Mouse (Mus musculus): ENCODE data around the gene Trim63. TPM values are rescaled to one million over a fixed set of nuclear protein-coding genes. Genes with fewer than 3 reads are reported as not detected.
"Not testable (repeated sequence)": the region's sequence is repeated elsewhere in the genome, so short reads cannot be mapped to it uniquely, and the experiment has no call there.

Trim63 gene
- polyA plus RNA-seq, 1 experiment = 0.07 TPM

GRCm38 (mm10) chr4:134293692-134294163, 21.2 kb upstream of the Trim63 start:
- no peak overlapping the region for H3K27ac ChIP-seq (ENCODE audit: insufficient read depth, low read length)
- 39% methylated on average over 9 of the region's 9 CpGs for WGBS
- no peaks in the 10 kb centered on the region for H3K4me1 ChIP-seq (ENCODE audit: control insufficient read depth, insufficient read depth, low read length)
- TF ChIP-seq CTCF (IDR thresholded peaks at IDR 0.05; ENCODE audit: borderline replicate concordance, insufficient read depth, low read depth, low read length) = no peak
- no peak for DNase-seq
- H3K4me3 ChIP-seq (replicated peaks; ENCODE audit: insufficient read depth, low read depth, low read length) = no peak overlapping the region
- H3K27me3 ChIP-seq (ENCODE audit: control insufficient read depth, insufficient read depth, low read length) = no peaks in the 10 kb centered on the region

- H3K27ac ChIP-seq (ENCODE audit: insufficient read depth, low read length); H3K4me1 ChIP-seq (ENCODE audit: control insufficient read depth, insufficient read depth, low read length); DNase-seq; H3K4me3 ChIP-seq (replicated peaks; ENCODE audit: insufficient read depth, low read depth, low read length); H3K27me3 ChIP-seq (ENCODE audit: control insufficient read depth, insufficient read depth, low read length): not testable (repeated sequence)
- 88% methylated on average over 4 of the region's 4 CpGs for WGBS
These were observed 18.8 kb upstream of the Trim63 start for GRCm38 (mm10) chr4:134296096-134296495.

- H3K4me3 ChIP-seq (replicated peaks; ENCODE audit: insufficient read depth, low read depth, low read length) = no peak overlapping the region
- no peaks in the 10 kb centered on the region for H3K4me1 ChIP-seq (ENCODE audit: control insufficient read depth, insufficient read depth, low read length)
- H3K27me3 ChIP-seq (ENCODE audit: control insufficient read depth, insufficient read depth, low read length) = no peaks in the 10 kb centered on the region
- 93% methylated on average over 4 of the region's 4 CpGs for WGBS
- TF ChIP-seq POLR2A (IDR thresholded peaks at IDR 0.05; ENCODE audit: borderline replicate concordance, insufficient read depth, low read length) (no peak), CTCF (IDR thresholded peaks at IDR 0.05; ENCODE audit: borderline replicate concordance, insufficient read depth, low read depth, low read length) (no peak)
- DNase-seq = no peak
- H3K27ac ChIP-seq (ENCODE audit: insufficient read depth, low read length) = no peak overlapping the region
These were observed 18.4 kb upstream of the Trim63 start for GRCm38 (mm10) chr4:134296523-134296922.

- Histone ChIP-seq H3K4me1 (ENCODE audit: control insufficient read depth, insufficient read depth, low read length) (no peaks in the 10 kb centered on the region), H3K27ac (ENCODE audit: insufficient read depth, low read length) (no peak overlapping the region), H3K4me3 (replicated peaks; ENCODE audit: insufficient read depth, low read depth, low read length) (no peak overlapping the region), H3K27me3 (ENCODE audit: control insufficient read depth, insufficient read depth, low read length) (no peaks in the 10 kb centered on the region)
- DNase-seq = no peak
- TF ChIP-seq POLR2A (IDR thresholded peaks at IDR 0.05; ENCODE audit: borderline replicate concordance, insufficient read depth, low read length) (no peak), CTCF (IDR thresholded peaks at IDR 0.05; ENCODE audit: borderline replicate concordance, insufficient read depth, low read depth, low read length) (no peak)
- 96% methylated on average over 8 of the region's 8 CpGs for WGBS
These were observed 17.6 kb upstream of the Trim63 start for GRCm38 (mm10) chr4:134297369-134297768.

GRCm38 (mm10) chr4:134298626-134299497, 16.1 kb upstream of the Trim63 start:
- H3K4me3 ChIP-seq (replicated peaks; ENCODE audit: insufficient read depth, low read depth, low read length) = no peak overlapping the region
- 70% methylated on average over 19 of the region's 19 CpGs for WGBS

GRCm38 (mm10) chr4:134299498-134299810, 15.5 kb upstream of the Trim63 start:
- 50% methylated on average over 4 of the region's 4 CpGs for WGBS
- no peak for DNase-seq
- Histone ChIP-seq H3K27ac (ENCODE audit: insufficient read depth, low read length) (no peak overlapping the region), H3K27me3 (ENCODE audit: control insufficient read depth, insufficient read depth, low read length) (no peaks in the 10 kb centered on the region), H3K4me3 (replicated peaks; ENCODE audit: insufficient read depth, low read depth, low read length) (no peak overlapping the region), H3K4me1 (ENCODE audit: control insufficient read depth, insufficient read depth, low read length) (no peaks in the 10 kb centered on the region)
- TF ChIP-seq CTCF (IDR thresholded peaks at IDR 0.05; ENCODE audit: borderline replicate concordance, insufficient read depth, low read depth, low read length) (no peak), POLR2A (IDR thresholded peaks at IDR 0.05; ENCODE audit: borderline replicate concordance, insufficient read depth, low read length) (no peak)

More at GRCm38 (mm10) chr4:134298626-134299497, 16.1 kb upstream of the Trim63 start:
- no peaks in the 10 kb centered on the region for H3K27me3 ChIP-seq (ENCODE audit: control insufficient read depth, insufficient read depth, low read length)
- no peaks in the 10 kb centered on the region for H3K4me1 ChIP-seq (ENCODE audit: control insufficient read depth, insufficient read depth, low read length)
- DNase-seq = no peak
- no peak for TF ChIP-seq CTCF (IDR thresholded peaks at IDR 0.05; ENCODE audit: borderline replicate concordance, insufficient read depth, low read depth, low read length)
- no peak for TF ChIP-seq POLR2A (IDR thresholded peaks at IDR 0.05; ENCODE audit: borderline replicate concordance, insufficient read depth, low read length)
- no peak overlapping the region for H3K27ac ChIP-seq (ENCODE audit: insufficient read depth, low read length)

- TF ChIP-seq POLR2A (IDR thresholded peaks at IDR 0.05; ENCODE audit: borderline replicate concordance, insufficient read depth, low read length) = no peak
- TF ChIP-seq CTCF (IDR thresholded peaks at IDR 0.05; ENCODE audit: borderline replicate concordance, insufficient read depth, low read depth, low read length) = no peak
- Histone ChIP-seq H3K27ac (ENCODE audit: insufficient read depth, low read length) (no peak overlapping the region), H3K4me3 (replicated peaks; ENCODE audit: insufficient read depth, low read depth, low read length) (no peak overlapping the region), H3K27me3 (ENCODE audit: control insufficient read depth, insufficient read depth, low read length) (no peaks in the 10 kb centered on the region), H3K4me1 (ENCODE audit: control insufficient read depth, insufficient read depth, low read length) (no peaks in the 10 kb centered on the region)
- WGBS = 81% methylated on average over 9 of the region's 9 CpGs
- no peak for DNase-seq
These were observed 14.6 kb upstream of the Trim63 start for GRCm38 (mm10) chr4:134300316-134300715.

GRCm38 (mm10) chr4:134302084-134302483, 12.8 kb upstream of the Trim63 start:
- H3K4me1 ChIP-seq (ENCODE audit: control insufficient read depth, insufficient read depth, low read length) = no peaks in the 10 kb centered on the region
- no peak overlapping the region for H3K4me3 ChIP-seq (replicated peaks; ENCODE audit: insufficient read depth, low read depth, low read length)
- no peaks in the 10 kb centered on the region for H3K27me3 ChIP-seq (ENCODE audit: control insufficient read depth, insufficient read depth, low read length)
- no peak for DNase-seq
- WGBS = 65% methylated on average over 5 of the region's 5 CpGs
- no peak overlapping the region for H3K27ac ChIP-seq (ENCODE audit: insufficient read depth, low read length)
- no peak for TF ChIP-seq CTCF (IDR thresholded peaks at IDR 0.05; ENCODE audit: borderline replicate concordance, insufficient read depth, low read depth, low read length)
- TF ChIP-seq POLR2A (IDR thresholded peaks at IDR 0.05; ENCODE audit: borderline replicate concordance, insufficient read depth, low read length) = no peak

Data from cerebellum, adult 2 months (tissue).